Mouse (Mus musculus): ENCODE measurements around the gene Ptprn2. TPM values are rescaled to one million over a fixed set of nuclear protein-coding genes. Genes with fewer than 3 reads are reported as not detected.

Gene Ptprn2
- polyA plus RNA-seq, 1 experiment from 2014 or later = 2.9 TPM

- Histone ChIP-seq H3K36me3 (ENCODE audit: control insufficient read depth, insufficient read depth, low read length) (no peaks in the 10 kb centered on the region), H3K27me3 (ENCODE audit: control insufficient read depth, insufficient read depth, low read length) (no peaks in the 10 kb centered on the region), H3K4me2 (ENCODE audit: low read depth) (no peak overlapping the region), H3K9ac (ENCODE audit: low read length) (no peak overlapping the region), H3K4me1 (ENCODE audit: control insufficient read depth, insufficient read depth, low read length) (no peaks in the 10 kb centered on the region; the same call in 1 of the 2 replicates), H3K9me3 (ENCODE audit: control insufficient read depth, low read length) (no peaks in the 10 kb centered on the region), H3K4me3 (ENCODE audit: low read depth, low read length) (no peak overlapping the region), H3K27ac (ENCODE audit: low read depth, low read length) (no peak overlapping the region)
- DNase-seq (ENCODE audit: low spot score) (no peak), ATAC-seq (ENCODE audit: insufficient read depth, low FRiP score, low TSS enrichment) (no peak)
These were observed 161.3 kb downstream of the Ptprn2 start for GRCm38 (mm10) chr12:116646771-116647170.

DNA sequence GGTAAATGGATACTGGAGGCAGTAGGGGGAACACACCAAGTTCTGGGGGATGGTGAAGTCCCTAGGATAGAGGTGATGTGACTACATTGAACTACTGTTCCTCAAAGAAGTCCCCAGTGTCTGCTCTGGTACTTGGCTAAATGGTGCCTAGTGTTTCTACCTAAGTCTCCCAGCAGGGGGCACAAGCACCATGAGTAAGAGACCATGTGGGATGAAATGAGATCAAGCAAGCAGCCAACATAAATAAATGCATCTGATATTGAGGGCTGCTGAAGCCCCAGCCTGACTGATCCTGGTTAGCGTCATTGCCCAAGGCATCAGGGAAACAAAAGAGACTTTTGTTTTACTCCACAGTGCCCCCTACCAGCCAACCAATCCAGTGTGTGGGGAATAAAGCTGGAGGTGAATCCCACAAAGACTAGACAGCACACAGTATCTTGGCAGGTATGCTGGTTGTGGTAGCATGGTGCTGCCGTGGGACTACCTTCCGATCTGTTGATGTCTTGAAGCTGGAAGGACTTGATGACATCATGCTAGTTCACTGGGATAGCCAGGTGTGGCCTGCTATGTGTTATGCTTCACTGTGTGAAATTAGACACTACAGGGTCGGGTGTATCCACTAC, 163.2 kb downstream of the Ptprn2 start:
- no peaks in the 10 kb centered on the region for H3K9me3 ChIP-seq (ENCODE audit: control insufficient read depth, low read length)
- no peak overlapping the region for H3K27ac ChIP-seq (ENCODE audit: low read depth, low read length)
- no peaks in the 10 kb centered on the region for H3K27me3 ChIP-seq (ENCODE audit: control insufficient read depth, insufficient read depth, low read length)
- WGBS = 72% methylated on average over 4 of the region's 4 CpGs
- no peak overlapping the region for H3K4me2 ChIP-seq (ENCODE audit: low read depth)
- DNase-seq (ENCODE audit: low spot score) (peak; percentile 55), ATAC-seq (ENCODE audit: insufficient read depth, low FRiP score, low TSS enrichment) (peak; percentile 70)
- no peak overlapping the region for H3K9ac ChIP-seq (ENCODE audit: low read length)
- H3K36me3 ChIP-seq (ENCODE audit: control insufficient read depth, insufficient read depth, low read length) = no peaks in the 10 kb centered on the region
- H3K4me3 ChIP-seq (ENCODE audit: low read depth, low read length) = no peak overlapping the region
- no peaks in the 10 kb centered on the region for H3K4me1 ChIP-seq (ENCODE audit: control insufficient read depth, insufficient read depth, low read length)

DNA sequence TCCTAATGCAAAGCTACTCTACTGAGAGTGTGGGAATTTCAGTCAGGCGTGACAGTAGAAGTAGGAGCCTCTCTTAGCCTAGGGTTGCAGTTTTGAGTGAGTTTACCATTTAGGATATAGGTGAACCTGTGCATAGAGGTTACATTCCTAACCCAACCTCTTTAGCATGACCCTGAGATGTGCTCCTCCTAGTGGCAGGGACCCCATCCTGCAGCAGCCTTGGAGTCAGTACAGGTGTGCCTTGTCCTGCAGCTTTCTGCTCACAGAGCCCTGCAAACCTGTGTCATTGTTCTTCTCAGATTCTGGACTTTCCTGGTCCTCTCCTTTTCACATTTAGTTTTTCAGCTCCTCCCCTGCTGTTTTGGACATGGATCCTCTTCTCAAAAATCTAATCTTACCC, 168.2 kb downstream of the Ptprn2 start:
- no peak overlapping the region for H3K4me2 ChIP-seq (ENCODE audit: low read depth)
- H3K4me3 ChIP-seq (ENCODE audit: low read depth, low read length) = no peak overlapping the region
- no peak for ATAC-seq (ENCODE audit: insufficient read depth, low FRiP score, low TSS enrichment)
- H3K9ac ChIP-seq (ENCODE audit: low read length) = no peak overlapping the region
- H3K36me3 ChIP-seq (ENCODE audit: control insufficient read depth, insufficient read depth, low read length) = no peaks in the 10 kb centered on the region
- DNase-seq (ENCODE audit: low spot score) = no peak
- H3K9me3 ChIP-seq (ENCODE audit: control insufficient read depth, low read length) = no peaks in the 10 kb centered on the region
- no peaks in the 10 kb centered on the region for H3K4me1 ChIP-seq (ENCODE audit: control insufficient read depth, insufficient read depth, low read length)
- 68% methylated on average over 1 of the region's 1 CpGs for WGBS
- no peak overlapping the region for H3K27ac ChIP-seq (ENCODE audit: low read depth, low read length)
- H3K27me3 ChIP-seq (ENCODE audit: control insufficient read depth, insufficient read depth, low read length) = no peaks in the 10 kb centered on the region

- ATAC-seq (ENCODE audit: insufficient read depth, low FRiP score, low TSS enrichment) (no peak), DNase-seq (ENCODE audit: low spot score) (peak; percentile 20)
- Histone ChIP-seq H3K4me3 (ENCODE audit: low read depth, low read length) (no peak overlapping the region), H3K9ac (ENCODE audit: low read length) (no peak overlapping the region), H3K27ac (ENCODE audit: low read depth, low read length) (no peak overlapping the region), H3K27me3 (ENCODE audit: control insufficient read depth, insufficient read depth, low read length) (no peaks in the 10 kb centered on the region), H3K4me1 (ENCODE audit: control insufficient read depth, insufficient read depth, low read length) (peaks cover 4% of the 10 kb centered on the region; the same call in 1 of the 2 replicates), H3K36me3 (ENCODE audit: control insufficient read depth, insufficient read depth, low read length) (no peaks in the 10 kb centered on the region), H3K9me3 (ENCODE audit: control insufficient read depth, low read length) (no peaks in the 10 kb centered on the region), H3K4me2 (ENCODE audit: low read depth) (no peak overlapping the region)
- WGBS = 18% methylated on average over 7 of the region's 7 CpGs
These were observed 174.6 kb downstream of the Ptprn2 start for GRCm38 (mm10) chr12:116660076-116660475.

DNA sequence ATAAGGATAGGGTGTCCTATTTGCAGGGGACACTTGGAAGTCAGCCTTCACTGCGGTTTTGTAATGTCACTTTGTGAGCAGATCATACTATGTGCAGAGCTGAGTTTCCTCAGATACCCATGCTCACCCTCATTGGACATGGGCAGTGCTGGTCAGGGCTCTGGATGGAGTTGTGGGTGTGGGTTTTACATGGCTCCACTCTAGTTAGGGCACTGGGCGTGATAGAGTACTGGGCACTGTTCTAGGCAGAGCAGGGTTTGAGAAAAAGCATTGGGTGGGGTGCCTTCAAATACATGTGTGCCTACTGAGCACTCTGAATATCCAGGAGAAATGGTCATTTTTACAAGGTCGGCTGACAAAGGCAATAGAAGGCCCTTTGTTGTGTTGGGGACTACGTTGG, 175.5 kb downstream of the Ptprn2 start:
- no peak overlapping the region for H3K4me2 ChIP-seq (ENCODE audit: low read depth)
- WGBS = 66% methylated on average over 4 of the region's 4 CpGs
- H3K36me3 ChIP-seq (ENCODE audit: control insufficient read depth, insufficient read depth, low read length) = no peaks in the 10 kb centered on the region
- no peak overlapping the region for H3K9ac ChIP-seq (ENCODE audit: low read length)
- H3K9me3 ChIP-seq (ENCODE audit: control insufficient read depth, low read length) = no peaks in the 10 kb centered on the region
- H3K4me1 ChIP-seq (ENCODE audit: control insufficient read depth, insufficient read depth, low read length) = peaks cover 4% of the 10 kb centered on the region; the same call in 1 of the 2 replicates
- no peak overlapping the region for H3K27ac ChIP-seq (ENCODE audit: low read depth, low read length)
- ATAC-seq (ENCODE audit: insufficient read depth, low FRiP score, low TSS enrichment) (no peak), DNase-seq (ENCODE audit: low spot score) (no peak)
- H3K27me3 ChIP-seq (ENCODE audit: control insufficient read depth, insufficient read depth, low read length) = no peaks in the 10 kb centered on the region
- H3K4me3 ChIP-seq (ENCODE audit: low read depth, low read length) = no peak overlapping the region

GRCm38 (mm10) chr12:116677701-116678100, 192.2 kb downstream of the Ptprn2 start:
- DNase-seq (ENCODE audit: low spot score) (no peak), ATAC-seq (ENCODE audit: insufficient read depth, low FRiP score, low TSS enrichment) (peak; percentile 65; the same call in 1 of the 2 replicates)
- H3K36me3 ChIP-seq (ENCODE audit: control insufficient read depth, insufficient read depth, low read length) = no peaks in the 10 kb centered on the region
- H3K27me3 ChIP-seq (ENCODE audit: control insufficient read depth, insufficient read depth, low read length) = no peaks in the 10 kb centered on the region
- no peak overlapping the region for H3K4me2 ChIP-seq (ENCODE audit: low read depth)
- no peak overlapping the region for H3K27ac ChIP-seq (ENCODE audit: low read depth, low read length)
- H3K4me3 ChIP-seq (ENCODE audit: low read depth, low read length) = no peak overlapping the region
- 74% methylated on average over 3 of the region's 3 CpGs for WGBS
- H3K4me1 ChIP-seq (ENCODE audit: control insufficient read depth, insufficient read depth, low read length) = no peaks in the 10 kb centered on the region
- H3K9ac ChIP-seq (ENCODE audit: low read length) = no peak overlapping the region
- no peaks in the 10 kb centered on the region for H3K9me3 ChIP-seq (ENCODE audit: control insufficient read depth, low read length)

- Histone ChIP-seq H3K27me3 (ENCODE audit: control insufficient read depth, insufficient read depth, low read length) (no peaks in the 10 kb centered on the region), H3K9me3 (ENCODE audit: control insufficient read depth, low read length) (no peaks in the 10 kb centered on the region), H3K9ac (ENCODE audit: low read length) (no peak overlapping the region), H3K4me1 (ENCODE audit: control insufficient read depth, insufficient read depth, low read length) (no peaks in the 10 kb centered on the region), H3K27ac (ENCODE audit: low read depth, low read length) (no peak overlapping the region), H3K4me3 (ENCODE audit: low read depth, low read length) (no peak overlapping the region), H3K36me3 (ENCODE audit: control insufficient read depth, insufficient read depth, low read length) (no peaks in the 10 kb centered on the region), H3K4me2 (ENCODE audit: low read depth) (no peak overlapping the region)
- ATAC-seq (ENCODE audit: insufficient read depth, low FRiP score, low TSS enrichment) = no peak
- WGBS = 93% methylated on average over 2 of the region's 2 CpGs
- DNase-seq (ENCODE audit: low spot score) = no peak
These were observed 204.3 kb downstream of the Ptprn2 start for GRCm38 (mm10) chr12:116689832-116690231.

GRCm38 (mm10) chr12:116709535-116709934, 224.0 kb downstream of the Ptprn2 start:
- Histone ChIP-seq H3K4me3 (ENCODE audit: low read depth, low read length) (no peak overlapping the region), H3K4me2 (ENCODE audit: low read depth) (no peak overlapping the region), H3K9me3 (ENCODE audit: control insufficient read depth, low read length) (no peaks in the 10 kb centered on the region), H3K4me1 (ENCODE audit: control insufficient read depth, insufficient read depth, low read length) (no peaks in the 10 kb centered on the region), H3K9ac (ENCODE audit: low read length) (no peak overlapping the region), H3K27ac (ENCODE audit: low read depth, low read length) (no peak overlapping the region), H3K27me3 (ENCODE audit: control insufficient read depth, insufficient read depth, low read length) (no peaks in the 10 kb centered on the region), H3K36me3 (ENCODE audit: control insufficient read depth, insufficient read depth, low read length) (no peaks in the 10 kb centered on the region)
- DNase-seq (ENCODE audit: low spot score) = no peak
- 84% methylated on average over 5 of the region's 5 CpGs for WGBS
- no peak for ATAC-seq (ENCODE audit: insufficient read depth, low FRiP score, low TSS enrichment)

DNA sequence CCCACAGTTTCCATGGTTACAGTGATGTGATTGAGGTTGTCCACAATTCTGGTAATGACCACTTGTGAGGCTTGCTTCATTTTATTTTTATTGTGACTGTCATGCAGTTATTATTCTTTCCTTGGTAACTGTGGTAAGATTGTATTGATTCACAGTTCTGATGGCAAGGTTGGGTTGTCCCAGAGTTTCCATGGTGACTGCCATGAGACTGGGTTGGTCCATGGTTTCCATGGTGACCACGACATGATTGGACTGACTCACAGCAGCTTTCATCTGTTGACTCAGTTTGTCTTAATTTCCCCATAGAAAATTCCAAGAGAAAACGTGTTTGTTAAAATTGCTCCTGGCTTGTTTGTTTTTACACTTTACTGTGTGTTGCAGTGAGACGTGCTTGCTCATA, 225.2 kb downstream of the Ptprn2 start:
- Histone ChIP-seq H3K27ac (ENCODE audit: low read depth, low read length) (no peak overlapping the region), H3K36me3 (ENCODE audit: control insufficient read depth, insufficient read depth, low read length) (no peaks in the 10 kb centered on the region), H3K4me1 (ENCODE audit: control insufficient read depth, insufficient read depth, low read length) (no peaks in the 10 kb centered on the region), H3K4me2 (ENCODE audit: low read depth) (no peak overlapping the region), H3K4me3 (ENCODE audit: low read depth, low read length) (no peak overlapping the region), H3K9me3 (ENCODE audit: control insufficient read depth, low read length) (no peaks in the 10 kb centered on the region), H3K27me3 (ENCODE audit: control insufficient read depth, insufficient read depth, low read length) (no peaks in the 10 kb centered on the region), H3K9ac (ENCODE audit: low read length) (no peak overlapping the region)
- WGBS = 68% methylated on average over 3 of the region's 3 CpGs
- DNase-seq (ENCODE audit: low spot score) (peak; percentile 14), ATAC-seq (ENCODE audit: insufficient read depth, low FRiP score, low TSS enrichment) (no peak)
